Mouse (Mus musculus): ENCODE measurements around the gene Mbnl1. TPM values are rescaled to one million over a fixed set of nuclear protein-coding genes. Genes with fewer than 3 reads are reported as not detected.

Gene Mbnl1
- total and polyA plus RNA-seq, 3 experiments, result 174 to 332 (median 249) TPM

GRCm38 (mm10) chr3:60500571-60501527, 28.2 kb downstream of the Mbnl1 start (continued):
- TF ChIP-seq ZNF384 (IDR thresholded peaks at IDR 0.05; ENCODE audit: low read depth, low read length) (no peak), IRF4 (IDR thresholded peaks at IDR 0.05; ENCODE audit: low read depth, low read length) (0 out of 2 replicates have a peak, but pooled peaks have one; percentile 17), ETS1 (conservative IDR thresholded peaks at IDR 0.05; ENCODE audit: low read depth, low read length) (no peak), SMC3 (IDR thresholded peaks at IDR 0.05; ENCODE audit: low read depth, low read length) (no peak), CHD1 (IDR thresholded peaks at IDR 0.05; ENCODE audit: low read depth, low read length) (no peak), MAZ (IDR thresholded peaks at IDR 0.05; ENCODE audit: low read depth, low read length) (no peak), USF1 (IDR thresholded peaks at IDR 0.05; ENCODE audit: low read depth, low read length) (no peak), ZKSCAN1 (IDR thresholded peaks at IDR 0.05; ENCODE audit: borderline replicate concordance, low read depth, low read length) (no peak), ZC3H11A (IDR thresholded peaks at IDR 0.05; ENCODE audit: low read depth, low read length) (no peak)

- Histone ChIP-seq H3K4me3 (replicated peaks in 1 of 3; ENCODE audit: low read depth in 2 of 3, low read length in 2 of 3, poor library complexity in 1 of 3) (peak overlapping the region; percentile 68 to 89 (median 80)), H3K79me2 (replicated peaks; ENCODE audit: control insufficient read depth, extremely low read depth, insufficient read depth, poor library complexity, severe bottlenecking) (peaks cover 80% of the 10 kb centered on the region), H3K9me3 (replicated peaks; ENCODE audit: low read length) (no peaks in the 10 kb centered on the region), H3K9ac (ENCODE audit: insufficient read depth, low read depth) (peak overlapping the region; percentile 87), H3K36me3 (replicated peaks in 1 of 2; ENCODE audit: control insufficient read depth in 1 of 2, insufficient read depth in 1 of 2, low read length in 1 of 2) (peaks cover 0 to 4% of the 10 kb centered on the region in 2 experiments), H3K27ac (ENCODE audit: insufficient read depth, low read depth) (peak overlapping the region; percentile 89), H3K4me2 (ENCODE audit: insufficient read depth, low read depth, poor library complexity, severe bottlenecking) (peak overlapping the region; percentile 85; the same call in 1 of the 2 replicates), H3K27me3 (replicated peaks) (no peaks in the 10 kb centered on the region), H3K4me1 (ENCODE audit: control insufficient read depth in 1 of 2, insufficient read depth in 2 of 2) (peaks cover under 1 to 50% of the 10 kb centered on the region in 2 experiments; a peak in 3 of 4 replicates)
- TF ChIP-seq MAZ (IDR thresholded peaks at IDR 0.05; ENCODE audit: low read depth, low read length) (0 out of 2 replicates have a peak, but pooled peaks have one; percentile 11), JUND (conservative IDR thresholded peaks at IDR 0.05; ENCODE audit: low read depth, low read length) (no peak), USF1 (IDR thresholded peaks at IDR 0.05; ENCODE audit: low read depth, low read length) (no peak), TCF12 (IDR thresholded peaks at IDR 0.05; ENCODE audit: low read depth, low read length) (no peak), ELF1 (IDR thresholded peaks at IDR 0.05; ENCODE audit: low read depth, low read length) (0 out of 2 replicates have a peak, but pooled peaks have one; percentile 9), JUN (IDR thresholded peaks at IDR 0.05; ENCODE audit: insufficient read depth, low read depth, low read length) (no peak), POLR2A (IDR thresholded peaks at IDR 0.05; ENCODE audit: low read depth, low read length) (no peak; the same call in 1 of the 2 replicates), NRF1 (IDR thresholded peaks at IDR 0.05; ENCODE audit: low read depth, low read length) (no peak), UBTF (IDR thresholded peaks at IDR 0.05; ENCODE audit: low read depth, low read length) (no peak), IRF4 (IDR thresholded peaks at IDR 0.05; ENCODE audit: low read depth, low read length) (no peak; the same call in 1 of the 2 replicates), BHLHE40 (IDR thresholded peaks at IDR 0.05; ENCODE audit: low read depth, low read length) (no peak), NELFE (IDR thresholded peaks at IDR 0.05; ENCODE audit: low read depth, low read length) (no peak), GABPA (IDR thresholded peaks at IDR 0.05; ENCODE audit: insufficient replicate concordance, low read depth, low read length) (no peak), MXI1 (IDR thresholded peaks at IDR 0.05; ENCODE audit: low read depth, low read length) (peak; percentile 17; the same call in 1 of the 2 replicates), ZC3H11A (IDR thresholded peaks at IDR 0.05; ENCODE audit: low read depth, low read length) (no peak), SIN3A (IDR thresholded peaks at IDR 0.05; ENCODE audit: low read length) (no peak; the same call in 1 of the 2 replicates), MAX (IDR thresholded peaks at IDR 0.05; ENCODE audit: low read length) (no peak), USF2 (conservative IDR thresholded peaks at IDR 0.05; ENCODE audit: low read depth, low read length) (no peak), HCFC1 (IDR thresholded peaks at IDR 0.05; ENCODE audit: low read depth, low read length) (no peak), ETS1 (conservative IDR thresholded peaks at IDR 0.05; ENCODE audit: low read depth, low read length) (0 out of 2 replicates have a peak, but pooled peaks have one; percentile 9), MEF2A (IDR thresholded peaks at IDR 0.05; ENCODE audit: borderline replicate concordance, low read depth, low read length) (no peak), SMC3 (IDR thresholded peaks at IDR 0.05; ENCODE audit: low read depth, low read length) (peak; percentile 2; the same call in 1 of the 2 replicates), KAT2A (IDR thresholded peaks at IDR 0.05; ENCODE audit: insufficient replicate concordance, low read length) (0 out of 2 replicates have a peak, but pooled peaks have one; percentile 27), CHD1 (IDR thresholded peaks at IDR 0.05; ENCODE audit: low read depth, low read length) (0 out of 2 replicates have a peak, but pooled peaks have one; percentile 62), PAX5 (IDR thresholded peaks at IDR 0.05; ENCODE audit: low read length) (no peak), POLR2AphosphoS2 (IDR thresholded peaks at IDR 0.05; ENCODE audit: low read depth, low read length) (no peak)
- dilution Hi-C loops (cut with MboI; ENCODE audit: extremely low pct_ligation_motif_present, extremely low pct_unique_long_range_greater_than_20kb, low sequenced_read_pairs), result no loop called here
- in situ Hi-C loops (cut with MboI; ENCODE audit: low pct_ligation_motif_present, low pct_unique_long_range_greater_than_20kb, low sequenced_read_pairs), result no loop called here
- no peak for DNase-seq (ENCODE audit: extremely low read depth)
These were observed 29.0 kb downstream of the Mbnl1 start for GRCm38 (mm10) chr3:60501561-60502151.

Measured in CH12.LX (cell line).